Mouse (Mus musculus) brain, embryonic 14.5 days (tissue): ENCODE results near the gene Sun3.

Source experiments
- CTCF ChIP-seq: fragments of 200-500 bp; IDR thresholded peaks from 2 replicates; pipeline ENCODE4 v1.5.1; 2012; ENCODE audit warnings: inconsistent platforms, mild to moderate bottlenecking, moderate library complexity, borderline replicate concordance; ENCODE audit not compliant: insufficient read depth, insufficient read length; ENCODE audit errors: extremely low read depth
- POLR2A ChIP-seq: fragments of 200-500 bp; IDR thresholded peaks from 2 replicates; pipeline ENCODE4 v1.6.1; 2012; ENCODE audit warnings: mild to moderate bottlenecking, inconsistent platforms, borderline replicate concordance; ENCODE audit not compliant: poor library complexity, insufficient read depth, insufficient read length, severe bottlenecking; ENCODE audit errors: extremely low read depth

GRCm38 (mm10) chr11:9010853-9011339 lies 37.9 kb downstream of the Sun3 start, which contains the start of gene Hus1:
- TF ChIP-seq CTCF (no peak), POLR2A (peak; percentile 37; the same call in 1 of the 2 replicates)
